Mouse (Mus musculus) left cerebral cortex, postnatal 14 days (tissue): ENCODE data around the gene Lmo4. TPM values are rescaled to one million over a fixed set of nuclear protein-coding genes. Genes with fewer than 3 reads are reported as not detected.
A peak's percentile ranks its signal among the peaks of the same experiment; 100 is the strongest.

Source experiments
- DNase-seq, 2 experiments: peaks; one replicate each; pipeline ENCODE4 v3.0.0; 2021 to 2022; ENCODE audit warnings: low spot score in 2 of 2, mixed read lengths in 1 of 2
- intact Hi-C: fragments of 180-260 bp; cut with DNase I; formaldehyde crosslinking; loops from one replicate; pipeline ENCODE4 v1.15.1; 2025
- total RNA-seq, 2 experiments: library from RNA; stranded (reverse); gene quantifications; 2 replicates each; pipeline ENCODE4 v1.2.3; 2021

Lmo4 gene
- total RNA-seq, 2 experiments from 2014 or later, result 306 to 308 TPM

- DNase-seq, result no peak
- intact Hi-C loops, result no loop called here
Measured at GRCm38 (mm10) chr3:144164665-144165385, 40.2 kb downstream of the Lmo4 start.

- no peak for DNase-seq
- intact Hi-C loops, result no loop called here
Measured at GRCm38 (mm10) chr3:144163718-144164117, 41.3 kb downstream of the Lmo4 start.

DNA sequence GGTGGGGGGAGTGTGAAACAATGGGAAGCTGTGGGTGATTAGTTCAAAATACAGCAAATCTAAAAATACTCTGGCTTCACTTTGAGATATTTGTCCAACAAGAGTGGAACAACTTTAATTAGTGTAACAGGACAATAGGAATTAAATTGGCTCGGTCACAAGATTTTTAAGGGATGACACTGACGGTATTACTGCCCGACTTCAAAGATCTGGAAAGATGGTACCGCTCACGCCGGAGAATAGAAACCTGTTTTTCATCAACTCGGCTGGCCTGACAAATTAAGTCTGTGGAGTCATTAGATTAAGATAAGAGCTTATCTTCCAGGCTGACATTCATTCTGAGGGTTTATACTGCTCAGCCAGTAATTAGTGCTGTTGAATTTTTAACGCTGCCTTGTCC, 42.9 kb downstream of the Lmo4 start:
- intact Hi-C loops, result no loop called here
- DNase-seq, result no peak

DNA sequence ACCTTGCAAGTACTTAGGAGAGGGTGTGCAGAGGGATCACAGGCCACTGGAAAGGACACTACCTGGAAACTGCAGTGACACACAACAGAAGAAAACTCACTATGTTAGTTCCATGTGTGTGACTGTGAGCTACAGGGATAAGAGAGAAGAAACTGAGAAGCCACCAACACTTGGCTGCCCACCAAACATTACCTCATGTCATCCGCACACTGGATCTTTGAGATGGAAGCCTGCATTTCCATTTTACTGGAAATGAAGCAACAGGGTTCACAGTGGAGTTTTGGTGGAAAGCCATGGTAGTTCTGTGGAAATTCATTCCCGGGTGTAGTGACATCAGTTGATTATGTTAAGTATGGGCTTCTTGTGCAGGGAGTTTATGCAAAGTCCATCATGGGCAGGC, 43.8 kb downstream of the Lmo4 start:
- no peak for DNase-seq
- intact Hi-C loops, result no loop called here

GRCm38 (mm10) chr3:144155746-144156145, 49.3 kb downstream of the Lmo4 start:
- DNase-seq, result no peak
- intact Hi-C loops, result no loop called here

DNA sequence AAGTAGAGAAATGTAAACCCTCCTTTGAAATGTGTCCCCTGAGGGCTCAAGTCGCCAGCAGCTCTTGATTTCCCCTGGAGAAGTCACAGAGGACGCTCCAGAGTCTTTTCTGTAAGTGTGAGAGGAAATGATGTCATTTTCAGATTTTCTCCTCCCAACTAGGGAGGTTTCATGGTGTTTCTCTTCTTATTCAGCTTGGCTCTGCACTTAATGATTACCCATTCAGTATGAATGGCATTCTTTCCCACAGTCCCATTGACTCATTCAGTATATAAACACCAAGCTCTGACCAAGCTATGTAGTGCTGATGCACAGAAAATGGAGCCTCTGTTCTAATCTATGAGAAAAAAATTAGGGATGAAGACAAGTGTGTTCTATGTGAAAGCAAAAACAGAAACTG, 51.6 kb downstream of the Lmo4 start:
- intact Hi-C loops, result no loop called here
- no peak for DNase-seq

DNA sequence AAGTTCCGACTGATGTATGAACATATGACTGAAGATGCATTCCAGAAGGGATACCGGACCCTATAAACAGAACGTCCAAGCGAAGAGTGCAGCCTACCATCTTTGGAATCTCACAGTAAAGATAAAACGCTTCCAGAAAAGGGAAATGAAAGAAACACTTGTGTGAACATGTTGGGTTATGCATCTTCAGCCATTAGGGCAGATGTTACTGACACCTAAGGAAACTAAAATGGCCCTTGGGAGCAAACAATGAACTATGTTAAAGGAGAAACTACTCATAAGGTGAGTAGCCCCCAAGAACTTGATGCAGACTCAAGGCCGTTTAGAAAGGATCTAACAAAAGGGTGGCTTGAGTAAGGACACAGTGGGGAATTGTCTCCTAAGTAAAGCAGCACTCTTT, 54.0 kb downstream of the Lmo4 start:
- intact Hi-C loops, result no loop called here
- DNase-seq, result no peak

GRCm38 (mm10) chr3:144148234-144148633, 56.8 kb downstream of the Lmo4 start:
- intact Hi-C loops, result no loop called here
- DNase-seq, result no peak

- intact Hi-C loops, result no loop called here
- no peak for DNase-seq
Measured at GRCm38 (mm10) chr3:144147244-144147643, 57.8 kb downstream of the Lmo4 start.

DNA sequence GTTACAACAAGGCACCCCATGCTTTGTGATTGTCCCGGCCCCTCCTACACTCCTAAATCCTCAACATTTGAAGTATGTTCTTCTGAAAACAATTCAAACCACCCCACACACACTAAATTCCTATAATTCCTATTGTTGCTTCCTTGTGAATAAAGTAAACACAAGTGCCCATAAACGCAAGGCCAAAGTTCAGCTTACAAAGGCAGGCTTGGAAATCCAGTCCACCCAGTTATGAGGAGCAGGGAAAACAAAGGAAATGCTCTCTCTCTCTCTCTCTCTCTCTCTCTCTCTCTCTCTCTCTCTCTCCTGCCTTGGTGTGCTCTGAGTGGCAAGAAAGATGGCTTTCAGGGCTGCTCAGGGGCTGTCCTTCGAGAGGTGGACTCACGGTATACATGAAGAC, 61.0 kb downstream of the Lmo4 start:
- intact Hi-C loops, result no loop called here
- DNase-seq, result no peak

DNA sequence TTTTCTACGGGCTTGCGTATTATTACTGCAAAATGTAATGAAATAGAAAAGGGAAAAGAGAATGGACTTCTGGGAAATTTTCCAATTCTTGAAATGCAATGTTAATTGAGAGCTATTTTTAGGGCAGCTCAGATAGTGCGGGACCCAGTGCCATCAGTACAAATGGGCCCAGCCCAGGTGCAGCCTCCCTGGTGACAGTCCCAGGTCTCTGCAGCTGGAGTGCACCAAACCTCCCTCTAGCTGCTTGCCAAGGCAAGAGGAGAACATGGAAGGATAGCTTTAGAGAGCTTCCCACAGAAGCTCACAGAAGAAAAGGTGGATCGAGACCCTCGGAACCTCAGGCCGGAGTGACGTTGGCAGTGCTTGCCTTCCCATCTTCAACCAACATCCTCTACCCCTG, 62.1 kb downstream of the Lmo4 start:
- no peak for DNase-seq
- intact Hi-C loops, result no loop called here

- peak in 1 of 2 experiments; percentile 10 for DNase-seq
- intact Hi-C loops, result no loop called here
Measured at GRCm38 (mm10) chr3:144141786-144142185, 63.2 kb downstream of the Lmo4 start.

DNA sequence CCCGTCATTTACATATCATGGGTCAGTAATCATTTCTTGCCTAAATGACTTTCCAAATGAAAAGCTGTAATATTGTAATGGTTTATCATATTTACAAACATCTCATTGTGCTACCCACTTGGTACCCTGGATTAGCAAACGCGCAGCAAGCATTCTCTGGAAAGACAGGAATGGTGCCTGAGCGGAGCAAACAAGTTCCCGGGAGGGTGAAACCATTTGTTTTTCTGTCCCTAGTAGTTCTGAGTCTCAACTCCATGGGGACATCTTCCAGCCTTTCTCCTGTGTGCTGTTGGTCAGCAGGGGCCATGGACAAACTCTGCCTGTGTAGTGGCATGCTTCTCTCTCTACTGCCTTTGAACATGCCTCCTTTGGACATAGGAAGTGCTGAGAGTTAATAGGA, 64.2 kb downstream of the Lmo4 start:
- no peak for DNase-seq
- intact Hi-C loops, result no loop called here

GRCm38 (mm10) chr3:144138659-144139058, 66.4 kb downstream of the Lmo4 start:
- DNase-seq, result no peak
- intact Hi-C loops, result no loop called here
